Mouse (Mus musculus): ENCODE data around the gene Pdrg1.

- TF ChIP-seq CTCF (IDR thresholded peaks at IDR 0.05; ENCODE audit: borderline replicate concordance, insufficient read depth, low read depth, low read length), result no peak
- no peak for TF ChIP-seq POLR2A (IDR thresholded peaks at IDR 0.05; ENCODE audit: borderline replicate concordance, insufficient read depth, low read length)
These were observed 577 bp upstream of the Pdrg1 start for GRCm38 (mm10) chr2:153015804-153016203.
